Mouse (Mus musculus) layer of hippocampus, adult 11-12 months (tissue): ENCODE measurements around the gene Inpp5k.
"Not testable (repeated sequence)": the region's sequence is repeated elsewhere in the genome, so short reads cannot be mapped to it uniquely, and the experiment has no call there.

ENCODE experiments used
- DNase-seq: peaks from one replicate; pipeline ENCODE4 v3.0.0; 2022; ENCODE audit warnings: low spot score

The Inpp5k gene

DNA sequence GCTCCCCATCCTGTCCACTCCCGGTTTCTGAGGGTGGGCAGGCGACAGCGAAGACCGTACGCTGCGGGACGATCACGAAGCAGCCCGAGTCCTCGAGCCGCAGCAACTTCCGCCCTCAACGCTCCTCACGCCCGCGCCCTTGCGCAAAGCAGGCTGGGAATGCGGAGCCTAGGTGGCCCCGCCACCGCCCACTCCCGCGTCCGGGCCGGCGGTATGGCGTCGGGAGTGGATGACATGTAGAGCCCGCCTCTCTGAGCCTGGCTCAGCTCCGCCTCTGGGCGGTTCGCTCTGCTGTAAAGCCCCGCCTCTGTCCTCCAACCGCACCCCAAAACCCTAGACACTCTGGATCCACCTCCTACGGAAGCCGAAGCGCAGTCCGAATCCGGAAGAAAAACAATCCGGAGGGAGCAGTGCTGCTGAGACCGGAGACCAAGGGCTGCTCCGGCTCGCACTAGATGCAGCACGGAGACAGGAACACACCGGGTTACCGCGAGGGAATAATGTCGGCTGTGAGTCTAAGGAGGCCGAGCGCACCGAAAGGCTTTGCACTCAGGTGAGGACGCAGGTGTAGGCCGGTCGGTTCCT lies at the start of gene Inpp5k:
Gene Inpp5k, plus strand, starts transcription at position 344 of the 585 bp plus-strand sequence.
- DNase-seq: peak; percentile 97

DNA sequence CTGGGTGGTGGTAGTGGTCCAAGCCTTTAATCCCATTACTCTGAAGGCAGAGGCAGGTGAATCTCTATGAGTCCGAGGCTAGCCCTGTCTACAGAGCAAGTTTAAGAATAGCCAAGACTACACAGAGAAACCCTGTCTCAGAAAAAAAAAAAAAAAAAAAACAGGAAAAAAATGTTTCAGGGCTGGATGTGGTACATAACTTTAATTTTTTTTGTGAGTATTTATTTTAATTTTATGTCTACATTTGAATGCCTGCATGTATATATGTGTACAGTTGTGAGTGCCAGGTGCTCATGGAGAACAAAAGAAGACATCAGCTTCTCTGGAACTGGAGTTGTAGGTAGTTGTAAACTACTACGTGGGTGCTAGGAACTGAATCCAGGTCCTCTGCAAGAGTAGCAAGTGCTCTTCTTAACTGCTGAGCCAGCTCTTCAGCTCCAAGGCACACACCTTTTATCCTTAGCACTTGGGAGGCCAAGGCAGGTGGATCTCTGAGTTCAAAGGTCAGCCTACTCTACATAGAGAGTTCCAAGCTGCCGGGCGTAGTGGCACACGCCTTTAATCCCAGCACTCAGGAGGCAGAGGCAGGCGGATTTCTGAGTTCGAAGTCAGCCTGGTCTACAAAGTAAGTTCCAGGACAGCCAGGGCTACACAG lies 49.2 kb upstream of the Inpp5k start:
- DNase-seq: no peak

DNA sequence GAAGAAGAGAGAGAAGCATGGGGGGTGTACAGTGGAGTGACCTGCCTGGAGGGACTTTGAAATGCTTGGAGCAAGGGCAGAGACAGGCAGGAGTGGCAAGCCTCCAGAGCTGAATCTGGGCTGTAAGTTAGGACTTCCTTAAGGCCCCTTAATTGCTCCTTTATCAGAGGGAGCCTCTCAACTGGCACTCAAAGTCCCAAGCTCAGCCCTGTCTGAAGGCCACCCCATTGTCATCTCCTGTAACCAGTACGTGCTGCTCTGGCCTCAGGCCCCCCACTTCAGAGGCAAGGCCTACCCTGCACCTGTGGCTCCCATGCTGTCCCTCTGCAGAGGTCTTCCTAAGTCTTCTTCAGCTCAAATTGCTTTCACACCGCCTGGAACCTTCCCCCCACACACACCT lies 47.3 kb upstream of the Inpp5k start:
- no peak for DNase-seq

DNA sequence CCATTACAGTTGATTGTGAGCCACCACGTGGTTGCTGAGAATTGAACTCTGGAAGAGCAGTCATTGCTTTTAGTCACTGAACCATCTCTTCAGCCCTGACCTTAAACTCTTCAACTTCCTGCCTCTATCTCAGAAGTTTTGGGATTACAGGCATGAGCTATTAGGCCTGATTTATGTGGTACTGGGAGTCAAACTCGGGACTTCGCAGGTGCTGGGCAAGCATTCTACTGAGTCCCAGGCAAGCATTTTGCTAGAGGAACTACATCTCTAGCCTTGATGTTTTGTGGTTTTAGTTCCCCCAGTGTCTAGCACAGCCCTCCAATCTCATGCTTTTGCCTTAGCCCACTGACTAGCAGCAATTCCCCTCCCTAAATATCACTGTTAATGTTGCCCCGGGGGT lies 45.7 kb upstream of the Inpp5k start:
- DNase-seq: no peak

DNA sequence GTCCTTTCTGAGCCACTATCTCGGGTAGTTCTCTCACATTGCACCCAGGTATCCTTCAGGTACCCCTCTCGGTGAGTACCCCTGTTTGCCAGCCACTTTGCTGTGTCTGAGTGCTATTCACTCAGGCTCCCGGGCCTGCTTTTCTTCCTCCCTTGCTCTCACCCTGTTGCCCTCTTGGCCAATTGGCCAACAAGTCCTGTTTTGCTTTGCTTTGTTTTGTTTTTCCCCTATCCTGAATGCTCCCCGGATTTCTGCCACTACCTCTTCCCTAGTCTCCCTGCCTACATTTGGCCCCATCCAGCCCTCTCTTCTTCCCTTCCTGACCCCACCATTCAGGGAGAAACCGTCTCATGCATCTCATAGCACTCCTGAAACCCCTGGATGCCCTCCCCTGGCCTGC lies 44.8 kb upstream of the Inpp5k start:
- no peak for DNase-seq

DNA sequence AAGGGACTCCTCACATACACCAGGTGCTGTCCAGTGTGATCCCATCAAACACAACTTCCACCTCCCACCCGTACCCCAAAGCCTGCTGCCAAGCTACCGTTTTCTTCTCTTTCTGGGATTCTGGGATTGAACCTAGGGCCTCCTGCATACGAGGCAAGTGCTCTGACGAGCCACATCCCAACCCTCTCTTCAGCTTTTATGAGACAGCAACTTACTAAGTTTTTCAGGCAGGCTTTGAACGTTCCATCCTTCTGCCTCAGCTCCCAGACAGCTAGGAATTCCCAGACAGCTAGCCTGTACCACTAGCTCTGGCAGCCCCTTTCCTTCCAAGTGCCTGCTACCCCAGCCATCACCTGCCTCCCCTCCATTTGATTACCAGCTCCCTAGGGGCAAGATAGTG lies 43.8 kb upstream of the Inpp5k start:
- no peak for DNase-seq

DNA sequence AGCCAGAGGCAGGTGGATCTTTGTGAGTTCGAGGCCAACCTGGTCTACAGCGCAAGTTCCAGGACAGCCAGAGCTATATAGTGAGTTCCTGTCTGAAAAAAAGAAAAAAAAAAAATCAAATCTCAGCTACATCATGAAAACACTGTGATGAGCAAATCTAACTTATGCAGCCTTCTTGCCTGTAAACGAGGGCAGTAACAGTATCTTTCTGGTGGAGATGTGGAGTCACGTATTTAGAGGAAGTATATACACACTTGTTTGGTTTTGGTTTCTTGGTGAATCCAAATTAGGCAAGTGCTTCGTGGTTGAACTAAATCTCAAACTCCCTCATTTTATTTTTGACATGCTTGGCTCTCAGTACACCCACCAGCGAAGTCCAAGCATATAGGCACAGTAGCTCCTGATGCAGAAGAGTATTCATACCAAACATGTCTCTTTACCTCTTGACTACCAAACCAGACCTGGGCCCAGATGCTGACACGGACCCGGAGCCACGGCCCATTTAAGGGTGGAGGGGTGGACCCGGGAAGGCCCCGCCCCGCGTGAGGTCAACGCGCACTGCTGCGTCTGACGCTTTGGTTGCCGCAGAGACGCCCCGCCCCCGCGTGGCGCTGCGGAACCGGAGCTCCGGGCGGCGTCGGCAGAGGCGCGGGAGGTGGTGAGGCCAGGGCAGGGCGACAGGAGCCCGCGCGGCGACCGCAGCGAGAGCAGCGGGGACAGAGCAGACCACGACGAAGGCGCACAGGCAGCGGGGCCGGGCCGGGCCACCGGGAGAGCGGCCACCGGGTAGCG lies 43.1 kb upstream of the Inpp5k start, which contains the start of gene Pitpna:
Gene Pitpna, plus strand, starts transcription at position 605 of the 792 bp plus-strand sequence.
- DNase-seq: peak; percentile 96

DNA sequence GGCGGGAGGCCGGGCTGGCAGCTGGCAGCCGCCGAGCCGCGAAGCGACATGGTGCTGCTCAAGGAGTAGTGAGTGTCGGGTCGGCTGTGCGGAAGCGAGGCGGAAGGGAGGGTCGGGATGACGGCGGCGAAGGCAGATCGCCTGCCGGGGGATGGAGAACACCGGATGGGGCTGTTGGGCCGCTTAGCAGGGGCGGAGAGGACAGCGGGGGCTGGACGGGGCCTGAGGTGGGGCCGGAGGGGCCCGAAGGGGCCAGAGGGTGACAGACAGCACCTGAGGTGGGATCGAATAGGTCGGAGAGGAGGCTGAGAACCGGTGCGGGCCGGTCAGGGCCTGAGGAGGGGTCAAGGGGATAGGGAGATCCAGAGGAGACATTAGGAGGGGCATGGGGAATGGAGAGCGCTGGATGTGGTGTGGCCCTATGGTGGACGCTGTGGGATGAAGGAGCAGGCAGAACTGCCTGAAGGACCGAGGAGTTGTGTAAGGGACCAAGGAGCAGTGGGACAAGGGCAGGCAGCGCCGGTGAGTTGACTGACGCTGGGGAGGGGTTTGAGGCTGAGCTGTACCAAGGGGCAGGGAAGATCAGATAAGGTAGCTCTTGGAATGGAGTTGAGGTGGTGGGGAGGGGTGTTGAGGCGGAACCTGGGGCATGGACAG lies 42.4 kb upstream of the Inpp5k start:
- no peak for DNase-seq

DNA sequence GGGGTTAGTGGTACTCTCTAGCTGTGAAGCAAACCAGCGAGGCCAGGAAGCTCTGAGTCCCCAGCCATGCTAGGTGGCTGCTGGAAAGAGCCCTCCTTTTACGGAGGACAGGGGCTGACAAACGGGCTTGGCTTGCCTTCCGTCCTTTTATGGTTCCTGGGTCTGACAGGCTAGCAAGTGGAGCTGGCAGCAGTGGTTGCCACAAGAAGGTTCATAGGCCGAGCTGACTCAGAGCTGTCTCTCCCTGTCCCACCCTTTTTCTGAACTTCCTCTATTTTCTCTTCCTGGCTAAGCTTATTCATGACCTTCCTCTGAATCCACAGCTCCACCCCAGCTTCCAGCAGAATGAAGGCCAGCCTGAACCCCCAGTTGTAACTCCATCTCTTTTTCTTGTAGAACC lies 38.2 kb upstream of the Inpp5k start:
- no peak for DNase-seq

DNA sequence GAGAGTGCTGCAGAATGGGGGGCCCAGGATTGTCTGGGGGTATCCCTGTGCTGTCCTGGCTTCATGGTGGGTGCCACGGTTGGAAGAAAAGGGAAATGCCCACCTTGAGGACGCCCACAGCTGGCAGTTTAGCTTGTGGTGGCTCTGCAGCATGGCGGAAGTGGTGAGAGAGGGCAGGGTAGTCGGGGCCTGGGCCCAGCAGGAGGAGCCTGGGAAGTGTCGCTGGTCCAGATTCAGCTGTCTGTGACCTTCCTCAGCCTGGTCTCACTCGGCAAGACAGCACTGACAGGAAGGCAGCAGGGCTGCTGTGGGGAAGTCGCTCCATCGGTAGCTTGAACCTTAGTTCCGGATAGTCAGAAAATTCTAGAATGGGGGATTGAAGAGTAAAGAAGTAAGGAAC lies 36.4 kb upstream of the Inpp5k start:
- DNase-seq: no peak

DNA sequence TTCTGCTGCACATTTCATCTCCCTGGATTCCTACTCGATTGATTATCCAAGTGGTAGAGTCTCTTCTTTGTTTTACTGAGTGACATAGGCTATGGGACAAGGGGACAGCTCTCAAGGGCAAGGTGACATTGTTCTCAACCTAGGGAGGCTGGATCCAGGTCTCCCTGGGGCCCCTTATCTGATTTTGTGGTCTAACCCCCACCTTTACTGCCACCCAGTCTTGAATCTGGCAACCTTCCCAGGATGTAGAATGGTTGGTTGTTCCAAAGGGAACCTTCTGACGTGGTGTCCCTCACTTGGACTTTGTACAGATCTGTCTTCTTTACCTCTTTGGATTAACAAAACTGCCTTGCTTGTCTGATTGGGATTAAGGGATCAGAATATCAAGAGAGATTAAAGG lies 35.4 kb upstream of the Inpp5k start:
- no peak for DNase-seq

DNA sequence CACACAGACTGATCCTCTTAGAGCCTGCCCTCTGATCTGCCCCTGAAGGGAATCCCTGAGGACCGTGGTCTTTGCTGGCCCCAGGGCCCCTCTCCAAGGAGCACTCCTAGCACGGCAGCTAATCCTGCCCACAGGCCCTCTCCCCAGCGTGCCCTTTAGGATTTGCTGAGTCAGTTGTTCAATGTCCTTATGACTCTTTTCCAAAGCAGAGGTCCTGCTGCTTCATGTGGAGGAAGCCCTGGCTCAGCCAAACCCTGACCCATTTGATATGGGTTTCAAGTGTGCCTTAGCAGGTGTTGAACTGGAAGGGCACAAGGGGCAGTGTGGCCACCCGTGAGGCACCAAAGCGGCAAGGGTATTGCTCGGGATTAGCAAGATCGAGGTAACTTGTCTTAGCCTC lies 35.0 kb upstream of the Inpp5k start:
- DNase-seq: no peak

DNA sequence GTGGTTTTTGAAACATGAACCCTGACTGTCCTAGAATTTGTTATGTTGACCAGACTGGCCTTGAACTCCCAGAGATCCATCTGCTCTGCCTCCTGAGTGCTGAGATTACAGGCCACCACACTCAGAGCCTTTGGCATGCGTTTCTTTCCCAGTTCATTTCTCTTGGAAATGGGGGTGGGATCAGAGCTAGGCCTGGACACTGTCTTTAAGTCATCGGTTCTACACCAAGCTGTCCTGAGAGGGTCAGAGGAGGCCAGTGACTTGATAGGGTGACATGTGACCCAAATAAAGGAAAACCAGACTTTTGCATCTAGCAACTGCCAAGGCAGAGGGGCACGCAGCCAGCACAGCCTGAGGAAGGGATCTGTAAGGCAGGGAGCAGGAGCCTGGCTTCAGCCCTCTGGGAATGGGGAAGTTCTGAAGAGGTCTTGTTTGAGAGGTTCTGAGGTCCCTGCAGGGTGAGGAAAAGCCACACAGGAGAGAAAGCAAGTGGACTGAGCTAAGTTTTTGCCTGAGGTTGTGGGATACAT lies 34.0 kb upstream of the Inpp5k start:
- no peak for DNase-seq

DNA sequence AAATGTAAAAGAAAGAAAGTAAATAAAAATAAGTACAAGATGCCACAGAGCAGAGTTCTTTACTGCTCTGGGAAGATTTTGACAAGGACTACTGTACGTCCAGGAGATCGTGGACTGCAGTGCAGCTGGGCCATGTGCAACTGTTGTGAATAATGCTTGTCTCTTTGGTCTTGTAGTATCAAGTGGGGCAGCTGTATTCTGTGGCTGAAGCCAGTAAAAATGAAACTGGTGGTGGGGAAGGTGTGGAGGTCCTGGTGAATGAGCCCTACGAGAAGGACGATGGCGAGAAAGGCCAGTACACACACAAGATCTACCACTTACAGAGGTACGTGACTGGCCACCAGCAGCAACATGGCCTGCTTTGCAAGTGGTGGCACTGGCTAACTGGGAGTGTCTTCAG lies 32.8 kb upstream of the Inpp5k start:
- DNase-seq: no peak

DNA sequence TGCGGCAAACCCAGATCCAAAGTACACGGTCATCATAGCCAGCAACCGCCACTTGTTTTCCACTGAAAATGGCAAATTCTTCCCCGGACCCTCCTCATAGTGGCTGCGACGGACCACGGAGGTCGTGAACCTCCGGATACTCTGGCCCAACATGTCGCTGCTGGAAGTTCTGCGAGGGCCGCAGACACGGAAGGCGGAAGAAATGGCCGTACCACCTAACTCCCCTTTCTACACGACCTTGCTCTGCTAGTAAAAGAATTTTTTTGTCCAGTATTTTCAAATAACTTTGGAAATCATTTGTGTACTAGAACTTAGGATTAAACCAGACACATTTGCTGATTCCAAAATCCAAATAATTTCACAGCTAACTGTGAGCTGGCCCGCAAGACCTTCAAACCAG lies 31.0 kb upstream of the Inpp5k start:
- DNase-seq: not testable (repeated sequence)

DNA sequence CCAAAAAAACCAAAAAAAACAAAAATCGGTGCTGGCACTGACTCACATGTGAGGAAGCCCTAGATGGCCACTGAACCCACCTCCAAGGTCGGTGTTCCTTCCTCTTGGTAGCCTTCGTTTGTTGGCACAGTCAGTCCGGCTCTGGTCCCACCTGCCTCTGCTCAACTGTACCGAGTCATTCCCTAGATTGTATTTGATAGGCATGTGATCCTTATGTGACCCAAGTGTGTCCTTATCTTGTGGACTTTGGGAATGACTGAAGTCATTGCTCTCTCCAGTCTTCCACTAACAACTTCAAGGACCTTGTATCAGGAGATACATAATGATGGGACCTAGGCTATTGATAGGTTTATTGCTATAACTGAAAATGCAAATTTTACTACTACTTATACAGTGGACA lies 26.0 kb upstream of the Inpp5k start:
- no peak for DNase-seq

DNA sequence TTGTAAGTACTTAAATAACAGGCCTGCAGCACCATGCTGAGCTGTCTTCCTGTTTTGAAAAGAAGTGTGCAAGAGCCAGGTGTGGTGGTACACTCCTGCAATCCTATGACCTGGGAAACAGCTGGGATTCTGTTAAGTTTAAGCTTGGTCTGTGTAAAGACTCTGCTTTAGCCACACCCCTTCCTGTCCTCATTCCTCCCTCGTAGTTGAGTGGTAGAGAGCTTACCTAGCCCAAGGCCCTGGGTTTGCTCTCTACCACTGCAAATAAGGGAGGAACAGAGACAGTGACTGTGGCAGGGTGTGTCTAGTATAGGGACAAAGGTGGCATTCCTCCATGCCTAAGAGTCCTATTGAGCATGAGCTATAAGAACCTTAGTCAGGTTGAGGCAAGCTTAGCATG lies 25.5 kb upstream of the Inpp5k start:
- no peak for DNase-seq

DNA sequence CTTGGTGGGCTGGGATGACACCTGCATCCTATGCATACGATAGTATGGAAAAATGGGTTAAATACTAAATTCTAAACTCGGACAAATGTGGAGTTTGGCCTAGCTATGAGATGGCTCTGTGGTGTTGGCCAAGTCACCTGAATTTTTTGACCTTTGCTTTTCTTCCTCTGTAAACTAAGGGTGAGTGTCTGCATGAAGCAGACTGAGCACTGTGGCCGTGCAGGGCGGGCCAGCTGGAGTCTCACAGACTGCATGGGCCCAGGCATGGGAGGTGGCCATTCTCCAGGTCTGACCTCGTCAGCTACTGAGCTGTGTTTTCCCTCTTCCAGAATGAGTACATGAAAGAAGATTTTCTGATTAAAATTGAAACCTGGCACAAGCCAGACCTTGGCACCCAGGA lies 22.0 kb upstream of the Inpp5k start:
- no peak for DNase-seq

DNA sequence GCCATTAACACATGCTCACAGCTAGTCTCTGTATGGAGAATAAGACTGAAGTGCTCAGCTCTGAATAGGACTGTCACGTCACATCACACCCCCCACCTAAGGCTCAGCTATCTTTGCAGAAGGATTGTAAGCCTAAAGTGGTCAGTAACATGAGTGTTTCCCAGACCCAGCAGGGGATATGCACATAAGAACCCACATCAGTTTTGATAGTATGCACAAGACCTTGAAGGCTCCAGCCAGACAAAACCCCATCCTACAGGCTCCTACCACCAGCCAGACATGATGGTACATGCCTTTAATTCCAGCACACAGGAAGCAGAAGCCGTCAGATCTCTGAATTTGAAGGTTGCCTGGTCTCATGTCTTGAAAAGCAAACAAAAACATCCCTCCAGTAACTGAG lies 20.8 kb upstream of the Inpp5k start:
- no peak for DNase-seq

DNA sequence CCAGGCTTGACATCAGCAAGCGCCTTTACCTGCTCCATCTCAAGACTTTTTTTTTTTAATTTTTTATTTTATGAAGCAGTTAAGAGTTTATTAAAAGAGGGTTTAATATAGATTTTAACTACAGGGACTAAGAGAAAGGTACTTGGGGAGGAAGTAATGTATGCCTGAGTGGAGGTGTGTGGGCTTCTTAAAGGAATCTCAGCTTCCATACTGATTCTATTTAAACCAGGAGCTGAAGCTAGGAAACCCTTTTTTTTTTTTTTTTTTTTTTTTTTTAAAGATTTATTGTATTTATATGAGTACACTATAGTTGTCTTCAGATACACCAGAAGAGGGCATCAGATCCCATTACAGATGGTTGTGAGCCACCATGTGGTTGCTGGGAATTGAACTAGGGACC lies 16.0 kb upstream of the Inpp5k start:
- no peak for DNase-seq

DNA sequence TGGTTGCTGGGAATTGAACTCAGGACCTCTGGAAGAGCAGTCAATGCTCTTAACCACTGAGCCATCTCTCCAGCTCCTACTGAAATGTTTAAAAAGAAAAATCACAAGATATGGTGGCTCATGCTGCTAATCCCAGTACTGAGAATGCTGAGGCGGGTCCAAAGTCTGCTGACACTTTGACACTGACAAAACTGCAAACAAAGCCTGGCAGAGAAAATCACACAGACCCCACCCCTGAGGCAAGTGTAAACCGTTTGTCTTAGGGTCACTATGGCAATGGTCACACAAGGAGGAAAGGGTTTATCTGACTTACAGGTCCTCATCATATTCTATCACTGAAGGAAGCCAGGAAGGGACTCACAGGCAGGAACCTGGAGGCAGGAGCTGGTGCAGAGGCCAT lies 15.2 kb upstream of the Inpp5k start:
- DNase-seq: no peak

DNA sequence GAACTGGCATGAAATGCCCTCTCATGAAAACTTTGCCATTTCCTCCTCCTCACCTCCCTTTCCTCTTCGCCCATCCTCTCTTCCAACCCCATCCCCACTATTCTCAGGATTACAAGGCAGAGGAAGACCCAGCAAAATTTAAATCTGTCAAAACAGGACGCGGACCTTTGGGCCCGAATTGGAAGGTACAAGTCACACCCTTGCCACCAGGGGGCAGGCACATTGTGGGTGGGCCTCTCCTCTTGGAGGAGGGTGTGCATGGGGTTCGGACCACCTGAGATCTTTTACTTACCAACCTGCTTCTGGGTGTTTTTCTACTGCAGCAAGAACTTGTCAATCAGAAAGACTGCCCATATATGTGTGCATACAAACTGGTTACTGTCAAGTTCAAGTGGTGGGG lies 11.7 kb upstream of the Inpp5k start:
- no peak for DNase-seq
